Mouse (Mus musculus): Measurements from ENCODE around the gene Ndst2. TPM values are rescaled to one million over a fixed set of nuclear protein-coding genes. Genes with fewer than 3 reads are reported as not detected.

Ndst2 gene
- 22.4 and 24.9 TPM in 2 replicates for polyA plus RNA-seq (2016; fragmentation: Nextera tagmentation; extraction: Ambion mirVana)

DNA sequence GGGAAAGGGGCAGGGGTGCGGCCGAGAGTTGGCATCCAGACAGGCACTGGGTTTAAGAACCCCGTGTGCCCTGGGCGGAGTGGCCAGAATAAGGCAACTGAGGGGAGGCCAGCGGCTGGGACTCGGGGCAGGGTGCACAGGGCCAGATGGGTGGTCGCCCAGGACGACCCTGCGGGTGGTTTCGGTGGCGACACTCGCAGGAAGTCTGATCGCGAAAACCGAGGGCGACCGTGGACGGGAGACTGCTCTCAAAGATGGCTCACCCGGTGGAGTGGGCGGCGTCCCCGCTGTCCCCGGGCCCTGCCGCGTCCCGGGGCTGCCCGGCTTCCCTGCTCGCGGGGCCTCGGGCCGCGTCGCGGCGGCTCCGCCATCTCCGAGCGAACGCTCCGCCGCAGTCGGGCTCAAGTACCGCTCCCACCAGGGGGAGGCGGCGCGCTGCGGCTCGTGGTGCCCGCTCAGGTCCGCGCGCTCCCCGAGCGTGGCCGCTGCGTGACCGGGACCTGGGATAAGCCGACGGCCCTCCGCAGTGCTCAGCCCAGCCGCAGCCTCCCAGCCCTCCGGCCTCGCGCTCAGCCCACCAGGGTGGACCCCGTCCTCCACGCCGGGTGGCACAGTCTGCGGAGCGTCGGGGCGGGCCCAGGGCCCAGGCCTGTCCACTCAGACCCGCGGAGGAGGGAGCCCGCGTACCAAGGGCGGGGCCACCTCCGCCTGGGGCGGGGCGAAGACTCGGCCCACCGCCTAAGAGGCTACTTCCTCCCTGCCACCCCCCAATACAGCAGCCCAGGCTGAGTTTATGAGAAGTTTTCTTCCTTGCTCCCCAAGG, at the start of gene Ndst2:
Gene Ndst2, minus strand, starts transcription at position 611 of the 823 bp plus-strand sequence.
- peak; percentile 95 for ATAC-seq
- Histone ChIP-seq H3K4me2 (peak within 1 kb of the TSS; percentile 90), H3K27me3 (replicated peaks) (no peaks in the 10 kb centered on the region), H3K4me1 (peaks cover 75% of the 10 kb centered on the region), H3K9me3 (replicated peaks) (no peaks in the 10 kb centered on the region), H3K27ac (peak within 1 kb of the TSS; percentile 94), H3K4me3 (peak within 1 kb of the TSS; percentile 91), H3K9ac (peak within 1 kb of the TSS; percentile 95), H3K36me3 (peaks cover 66% of the 10 kb centered on the region)
- WGBS (ENCODE audit: insufficient replicate concordance): under 1% methylated on average over 65 of the region's 81 CpGs

DNA sequence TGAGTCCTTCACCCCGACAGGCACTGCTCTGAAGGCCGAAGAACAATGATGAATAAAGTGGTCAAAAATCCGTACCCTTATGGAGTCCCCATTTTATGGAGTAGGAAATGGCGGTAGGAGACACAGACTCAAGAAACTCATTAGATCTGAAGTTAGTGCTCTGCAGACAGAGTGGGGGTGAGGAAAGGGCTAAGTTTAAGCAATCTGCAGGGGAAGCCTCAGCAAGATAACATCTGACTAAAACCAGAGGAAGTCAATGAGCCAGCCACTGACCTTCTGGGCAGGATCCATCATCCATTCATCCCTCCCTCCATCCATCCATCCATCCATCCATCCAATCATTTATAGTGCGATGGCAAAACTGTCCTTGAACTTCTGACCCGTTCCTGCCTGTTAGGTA, 49.2 kb upstream of the Ndst2 start:
- no peaks in the 10 kb centered on the region for H3K9me3 ChIP-seq (replicated peaks)
- no peak overlapping the region for H3K4me2 ChIP-seq
- no peak overlapping the region for H3K27ac ChIP-seq
- no peak overlapping the region for H3K4me3 ChIP-seq
- H3K4me1 ChIP-seq: peaks cover 43% of the 10 kb centered on the region
- H3K9ac ChIP-seq: no peak overlapping the region
- H3K27me3 ChIP-seq (replicated peaks): no peaks in the 10 kb centered on the region
- ATAC-seq: no peak
- 74% methylated on average over 6 of the region's 6 CpGs for WGBS (ENCODE audit: insufficient replicate concordance)
- peaks cover 69% of the 10 kb centered on the region for H3K36me3 ChIP-seq

DNA sequence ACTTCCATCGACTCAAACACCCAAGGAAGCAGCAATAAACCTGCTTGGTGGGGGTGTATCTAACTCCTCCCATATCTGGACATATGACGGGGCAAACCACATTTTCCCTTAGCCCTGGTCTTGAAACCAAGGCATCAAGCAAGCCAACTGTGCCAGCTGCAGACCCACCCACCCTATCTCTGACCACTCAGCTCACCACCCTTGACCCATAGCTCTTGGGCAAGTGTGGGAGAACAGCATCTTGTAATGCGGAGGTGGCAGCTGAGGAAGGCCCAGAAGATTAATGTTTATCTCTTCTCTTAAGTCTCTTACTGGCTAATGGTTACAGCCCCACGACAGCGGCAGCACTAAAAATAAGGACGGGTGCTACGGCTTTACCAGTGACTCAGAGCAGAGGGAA, 48.5 kb upstream of the Ndst2 start:
- H3K4me1 ChIP-seq: peaks cover 38% of the 10 kb centered on the region
- H3K9me3 ChIP-seq (replicated peaks): no peaks in the 10 kb centered on the region
- H3K9ac ChIP-seq: no peak overlapping the region
- H3K36me3 ChIP-seq: peaks cover 73% of the 10 kb centered on the region
- H3K27me3 ChIP-seq (replicated peaks): no peaks in the 10 kb centered on the region
- no peak overlapping the region for H3K4me2 ChIP-seq
- H3K4me3 ChIP-seq: no peak overlapping the region
- no peak for ATAC-seq
- H3K27ac ChIP-seq: no peak overlapping the region
- 59% methylated on average over 7 of the region's 7 CpGs for WGBS (ENCODE audit: insufficient replicate concordance)

DNA sequence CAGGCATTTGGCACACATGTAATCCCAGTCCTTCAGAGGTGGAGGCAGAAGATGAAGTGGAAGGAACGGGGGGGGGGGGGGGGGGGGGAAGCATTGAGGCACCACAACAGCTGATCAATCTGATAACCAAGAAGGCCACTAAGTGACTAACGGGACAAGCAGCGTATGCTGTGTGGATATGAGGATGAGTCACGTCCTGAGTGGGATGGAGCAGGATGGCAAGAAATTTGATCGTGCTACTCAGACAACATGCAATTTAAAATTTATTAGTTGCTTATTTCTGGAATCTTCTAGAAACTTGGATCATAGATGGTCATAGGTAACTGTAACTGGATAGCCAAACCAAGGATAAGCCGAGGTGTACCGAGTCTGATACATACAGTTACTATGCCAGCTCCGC, 45.9 kb upstream of the Ndst2 start:
- no peak overlapping the region for H3K4me3 ChIP-seq
- H3K36me3 ChIP-seq: peaks cover 66% of the 10 kb centered on the region
- ATAC-seq: no peak
- no peak overlapping the region for H3K9ac ChIP-seq
- peaks cover 12% of the 10 kb centered on the region for H3K4me1 ChIP-seq
- H3K9me3 ChIP-seq (replicated peaks): no peaks in the 10 kb centered on the region
- H3K27me3 ChIP-seq (replicated peaks): no peaks in the 10 kb centered on the region
- no peak overlapping the region for H3K27ac ChIP-seq
- WGBS (ENCODE audit: insufficient replicate concordance): 72% methylated on average over 8 of the region's 8 CpGs
- no peak overlapping the region for H3K4me2 ChIP-seq

DNA sequence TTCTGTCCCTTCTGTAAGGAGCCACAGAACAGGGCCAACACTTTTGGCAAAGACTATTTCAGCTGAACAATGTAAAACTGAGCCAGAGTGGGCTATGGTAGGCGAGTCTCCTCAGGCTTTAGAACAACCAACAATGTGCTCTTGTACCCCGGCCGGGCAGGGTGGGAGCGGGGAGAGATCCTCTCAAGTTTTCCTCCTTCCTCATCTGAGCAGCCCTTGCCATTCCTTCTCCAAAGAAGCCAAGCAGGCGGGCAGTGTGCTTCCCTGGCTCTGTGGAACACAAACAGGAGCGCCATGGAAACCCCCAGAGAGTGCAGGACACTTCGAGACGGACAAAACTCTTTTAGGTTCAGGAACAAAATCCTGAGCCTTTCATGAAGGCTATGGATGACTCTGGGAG, 44.1 kb upstream of the Ndst2 start:
- Histone ChIP-seq H3K27me3 (replicated peaks) (no peaks in the 10 kb centered on the region), H3K9me3 (replicated peaks) (no peaks in the 10 kb centered on the region), H3K27ac (no peak overlapping the region), H3K36me3 (peaks cover 56% of the 10 kb centered on the region), H3K4me2 (no peak overlapping the region), H3K4me1 (peaks cover 6% of the 10 kb centered on the region; the same call in 1 of the 2 replicates), H3K9ac (no peak overlapping the region), H3K4me3 (no peak overlapping the region)
- 82% methylated on average over 8 of the region's 8 CpGs for WGBS (ENCODE audit: insufficient replicate concordance)
- no peak for ATAC-seq

DNA sequence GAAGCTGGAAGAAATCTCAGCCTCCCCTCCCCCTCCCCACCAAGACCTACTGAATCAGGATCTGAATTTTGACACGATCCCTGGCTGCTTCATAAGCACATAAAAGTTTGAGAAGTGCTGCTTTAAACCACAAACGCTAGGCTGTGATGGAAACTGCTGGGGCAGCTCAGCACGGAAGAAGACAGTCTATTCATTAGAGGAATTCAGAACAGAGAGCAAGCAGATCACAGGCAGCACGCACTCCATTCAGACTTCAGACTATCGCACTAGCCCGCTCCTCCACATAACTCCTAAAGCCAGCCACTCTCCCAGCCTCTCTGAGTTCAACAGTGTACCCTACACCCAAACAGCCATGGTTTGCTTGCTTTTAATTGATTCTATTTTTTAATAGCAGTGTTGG, 41.3 kb upstream of the Ndst2 start:
- Histone ChIP-seq H3K27me3 (replicated peaks) (no peaks in the 10 kb centered on the region), H3K36me3 (peaks cover 31% of the 10 kb centered on the region), H3K4me3 (no peak overlapping the region), H3K4me2 (no peak overlapping the region), H3K9ac (no peak overlapping the region), H3K9me3 (replicated peaks) (no peaks in the 10 kb centered on the region), H3K27ac (no peak overlapping the region), H3K4me1 (no peaks in the 10 kb centered on the region)
- 60% methylated on average over 6 of the region's 6 CpGs for WGBS (ENCODE audit: insufficient replicate concordance)
- ATAC-seq: no peak

DNA sequence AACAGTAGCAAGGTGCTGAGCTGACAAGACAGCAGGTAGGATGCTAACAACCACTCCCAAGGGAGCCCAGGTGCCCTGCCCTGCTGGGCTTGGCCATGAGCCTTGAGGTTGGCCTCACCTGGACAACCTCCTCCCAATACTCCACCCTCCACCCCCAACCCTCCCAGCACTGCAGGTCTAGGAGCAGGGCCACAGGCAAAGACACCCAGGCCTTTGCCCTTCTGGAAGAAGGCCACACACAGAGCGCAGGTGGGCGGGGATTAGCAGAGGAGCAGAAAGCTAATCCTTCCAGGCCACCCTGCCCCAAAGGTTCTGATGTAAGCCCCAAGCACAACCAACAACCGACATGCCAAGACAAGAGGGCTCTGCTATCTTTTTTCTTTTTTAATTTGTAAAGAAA, 39.0 kb upstream of the Ndst2 start:
- Histone ChIP-seq H3K4me3 (no peak overlapping the region), H3K4me2 (no peak overlapping the region), H3K9ac (no peak overlapping the region), H3K27me3 (replicated peaks) (no peaks in the 10 kb centered on the region), H3K27ac (no peak overlapping the region), H3K4me1 (no peaks in the 10 kb centered on the region), H3K9me3 (replicated peaks) (no peaks in the 10 kb centered on the region), H3K36me3 (peaks cover 36% of the 10 kb centered on the region)
- ATAC-seq: no peak
- WGBS (ENCODE audit: insufficient replicate concordance): 74% methylated on average over 3 of the region's 3 CpGs

DNA sequence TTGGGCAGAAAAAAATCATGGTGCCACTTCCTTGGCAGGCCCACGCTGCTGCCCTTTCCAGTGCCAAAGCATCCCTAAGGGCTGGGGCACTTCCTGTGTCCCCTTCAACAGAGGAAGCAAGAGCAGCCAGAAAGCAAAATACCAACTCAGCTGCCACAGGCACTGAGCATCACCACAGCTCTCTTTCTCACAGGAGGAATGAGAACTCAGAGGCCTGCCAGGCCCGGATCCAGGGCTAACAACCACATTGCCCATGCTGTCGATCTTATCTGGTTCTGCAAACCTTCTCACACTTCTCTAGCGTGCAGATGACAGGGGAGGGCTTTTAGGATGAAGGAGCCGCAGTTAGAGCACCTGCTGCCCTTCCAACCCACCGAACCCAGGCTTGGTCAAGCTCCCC, 38.4 kb upstream of the Ndst2 start:
- peaks cover 36% of the 10 kb centered on the region for H3K36me3 ChIP-seq

DNA sequence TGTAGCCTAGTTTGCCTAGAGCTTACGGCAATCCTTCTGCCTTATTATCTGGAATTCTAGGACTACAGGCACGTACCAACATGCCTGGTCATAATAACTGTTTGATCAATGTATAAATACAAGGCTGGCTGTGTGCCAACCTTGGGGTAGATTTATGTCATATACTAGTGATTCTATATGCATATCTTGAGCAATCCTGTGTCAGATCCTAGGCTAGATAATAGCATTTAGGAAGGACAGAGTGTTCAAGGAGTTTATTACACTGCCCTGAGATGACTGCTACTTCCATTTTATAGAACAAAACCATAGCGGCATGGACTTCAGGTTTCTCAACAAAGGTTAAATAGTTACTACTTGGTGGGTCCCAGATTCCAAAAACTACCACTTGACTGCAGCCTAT, 37.6 kb upstream of the Ndst2 start:
- Histone ChIP-seq H3K9ac (no peak overlapping the region), H3K4me2 (no peak overlapping the region), H3K4me1 (no peaks in the 10 kb centered on the region), H3K9me3 (replicated peaks) (no peaks in the 10 kb centered on the region), H3K4me3 (no peak overlapping the region), H3K27me3 (replicated peaks) (no peaks in the 10 kb centered on the region), H3K36me3 (peaks cover 30% of the 10 kb centered on the region), H3K27ac (no peak overlapping the region)
- WGBS (ENCODE audit: insufficient replicate concordance): 85% methylated on average over 3 of the region's 3 CpGs
- no peak for ATAC-seq

More for the DNA sequence above, 38.4 kb upstream of the Ndst2 start:
- no peaks in the 10 kb centered on the region for H3K4me1 ChIP-seq
- 50% methylated on average over 6 of the region's 6 CpGs for WGBS (ENCODE audit: insufficient replicate concordance)
- no peak overlapping the region for H3K4me2 ChIP-seq
- H3K9ac ChIP-seq: no peak overlapping the region
- H3K27me3 ChIP-seq (replicated peaks): no peaks in the 10 kb centered on the region
- H3K9me3 ChIP-seq (replicated peaks): no peaks in the 10 kb centered on the region
- no peak overlapping the region for H3K4me3 ChIP-seq
- no peak for ATAC-seq
- no peak overlapping the region for H3K27ac ChIP-seq

DNA sequence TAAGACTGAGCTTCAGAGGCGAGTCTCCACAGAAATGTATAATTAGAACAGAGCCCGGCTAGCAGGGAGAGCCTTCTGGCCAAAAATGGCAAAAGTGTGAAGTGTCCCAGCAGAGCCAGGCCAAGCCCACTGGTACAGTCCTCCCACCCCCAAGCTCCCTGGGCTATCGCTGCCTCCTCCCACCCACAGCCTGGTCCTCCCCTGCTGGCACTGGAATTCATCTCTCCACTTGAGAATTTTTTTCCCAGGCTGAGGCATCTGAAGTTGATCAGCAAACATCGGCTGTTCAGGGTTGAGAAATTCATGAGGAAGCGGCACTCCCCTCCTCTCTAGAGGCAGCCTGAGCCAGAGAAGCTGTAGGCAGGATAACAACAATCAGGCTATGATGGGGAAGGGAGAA, 34.2 kb upstream of the Ndst2 start:
- WGBS (ENCODE audit: insufficient replicate concordance): 78% methylated on average over 5 of the region's 5 CpGs
- Histone ChIP-seq H3K9me3 (replicated peaks) (no peaks in the 10 kb centered on the region), H3K27me3 (replicated peaks) (no peaks in the 10 kb centered on the region), H3K9ac (no peak overlapping the region), H3K27ac (no peak overlapping the region), H3K4me1 (no peaks in the 10 kb centered on the region), H3K4me3 (no peak overlapping the region), H3K36me3 (peaks cover 49% of the 10 kb centered on the region), H3K4me2 (no peak overlapping the region)
- no peak for ATAC-seq

DNA sequence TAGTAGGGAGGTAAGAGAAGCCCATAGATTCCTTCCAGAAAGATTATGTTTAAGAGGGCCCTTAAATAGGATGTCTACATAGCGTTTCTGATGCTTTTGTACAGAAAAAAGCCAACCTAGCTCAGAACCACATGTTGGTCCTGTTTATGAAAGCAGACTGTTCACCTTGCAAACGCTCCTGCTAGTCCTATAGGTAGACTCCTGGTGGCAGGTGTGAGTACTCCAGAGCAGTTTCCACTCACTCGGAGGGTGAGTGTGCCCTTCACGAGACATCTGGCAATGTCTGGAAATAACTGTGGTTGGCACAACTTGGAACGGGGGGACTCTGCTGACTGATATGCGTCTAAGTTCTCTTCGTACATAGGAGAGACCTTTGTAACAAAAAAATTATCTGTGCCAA, 33.6 kb upstream of the Ndst2 start:
- Histone ChIP-seq H3K4me1 (no peaks in the 10 kb centered on the region), H3K4me3 (no peak overlapping the region), H3K36me3 (peaks cover 53% of the 10 kb centered on the region), H3K4me2 (no peak overlapping the region), H3K9ac (no peak overlapping the region), H3K27me3 (replicated peaks) (no peaks in the 10 kb centered on the region), H3K27ac (no peak overlapping the region), H3K9me3 (replicated peaks) (no peaks in the 10 kb centered on the region)
- ATAC-seq: no peak
- 82% methylated on average over 7 of the region's 7 CpGs for WGBS (ENCODE audit: insufficient replicate concordance)

DNA sequence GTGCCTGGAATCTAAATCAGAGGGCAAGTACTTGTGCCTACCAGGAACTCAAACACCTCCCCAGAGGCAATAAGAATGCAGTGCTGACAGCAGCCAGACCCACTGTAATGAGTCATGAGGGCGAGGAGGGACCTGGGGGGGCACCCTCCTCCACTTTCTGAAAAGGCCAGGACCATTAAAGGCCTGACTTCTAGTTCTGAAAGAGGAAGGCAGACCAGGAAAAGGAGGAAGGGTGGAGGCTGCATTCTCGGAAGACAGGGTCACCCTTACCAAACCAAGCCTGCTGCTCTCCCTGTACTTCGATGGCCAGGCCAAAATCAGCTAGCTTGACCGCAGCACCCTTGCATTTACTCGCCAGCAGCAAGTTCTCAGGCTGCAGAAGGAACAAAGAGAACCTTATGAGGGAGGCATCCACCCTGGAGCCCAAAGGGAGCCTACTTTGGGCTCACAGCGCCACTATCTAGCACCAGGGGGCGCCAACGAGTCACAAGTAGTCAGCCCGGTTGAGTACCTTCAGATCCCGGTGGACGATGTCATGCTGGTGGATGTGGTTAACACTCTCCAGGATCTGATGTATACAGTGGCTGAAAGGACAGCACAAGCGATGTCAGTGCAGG, 31.4 kb upstream of the Ndst2 start:
- Histone ChIP-seq H3K4me1 (no peaks in the 10 kb centered on the region), H3K36me3 (peaks cover 72% of the 10 kb centered on the region), H3K27me3 (replicated peaks) (no peaks in the 10 kb centered on the region), H3K9ac (no peak overlapping the region), H3K27ac (no peak overlapping the region), H3K4me2 (no peak overlapping the region), H3K9me3 (replicated peaks) (no peaks in the 10 kb centered on the region), H3K4me3 (no peak overlapping the region)
- WGBS (ENCODE audit: insufficient replicate concordance): 20% methylated on average over 12 of the region's 12 CpGs
- ATAC-seq: peak; percentile 59
